Mouse (Mus musculus): ENCODE measurements around the gene Cant1. TPM values are rescaled to one million over a fixed set of nuclear protein-coding genes. Genes with fewer than 3 reads are reported as not detected.

Cant1 gene
- polyA plus RNA-seq, 2 experiments from 2014 or later: 12.9 to 13.6 TPM

GRCm38 (mm10) chr11:118369251-118369650, 49.6 kb downstream of the Cant1 start:
- no peak for ATAC-seq

- ATAC-seq: no peak
These were observed 50.6 kb downstream of the Cant1 start for GRCm38 (mm10) chr11:118368330-118368729.

- no peak for ATAC-seq
These were observed 52.3 kb downstream of the Cant1 start for GRCm38 (mm10) chr11:118366559-118366958.

- ATAC-seq: no peak
These were observed 52.8 kb downstream of the Cant1 start for GRCm38 (mm10) chr11:118366108-118366507.

GRCm38 (mm10) chr11:118365171-118365570, 53.7 kb downstream of the Cant1 start:
- ATAC-seq: no peak

- ATAC-seq: no peak
These were observed 54.9 kb downstream of the Cant1 start for GRCm38 (mm10) chr11:118364021-118364420.

GRCm38 (mm10) chr11:118362971-118363518, 55.8 kb downstream of the Cant1 start:
- ATAC-seq: peak; percentile 75

GRCm38 (mm10) chr11:118362501-118362900, 56.4 kb downstream of the Cant1 start:
- ATAC-seq: no peak

GRCm38 (mm10) chr11:118360907-118361341, 58.0 kb downstream of the Cant1 start:
- ATAC-seq: peak; percentile 67

GRCm38 (mm10) chr11:118360491-118360890, 58.4 kb downstream of the Cant1 start:
- ATAC-seq: no peak

Other genes with a start within 250 kb of the Cant1 start
- gene Cyth1, start 170.5 kb downstream of the Cant1 start, polyA plus RNA-seq (2017; shearing (Covaris generic)): 10 to 100 TPM; 34.7 to 59.5 TPM
- gene Usp36, start 128.8 kb downstream of the Cant1 start, polyA plus RNA-seq (2017; shearing (Covaris generic)): 10 to 100 TPM; 21.1 to 33.0 TPM
- under 1 TPM; 0.32 to 0.52 TPM for gene Cep295nl, start 76.6 kb downstream of the Cant1 start, polyA plus RNA-seq (2017; shearing (Covaris generic))
- 10 to 100 TPM in 1 of 2 experiments, 1 to 10 TPM in 1; 9.5 to 10.5 TPM for gene Timp2, start 63.3 kb downstream of the Cant1 start, polyA plus RNA-seq (2017; shearing (Covaris generic))
- 100 to 1,000 TPM in 1 of 2 experiments, 10 to 100 TPM in 1; 93.7 to 163 TPM for gene Lgals3bp, start 17.0 kb downstream of the Cant1 start, polyA plus RNA-seq (2017; shearing (Covaris generic))
- not detected for gene C1qtnf1, start 9.1 kb upstream of the Cant1 start, polyA plus RNA-seq (2017; shearing (Covaris generic))
- 1 to 10 TPM; 2.3 to 5.1 TPM for gene Engase, start 57.7 kb upstream of the Cant1 start, polyA plus RNA-seq (2017; shearing (Covaris generic))